Mouse (Mus musculus): Measurements from ENCODE around the gene Sema3f. TPM values are rescaled to one million over a fixed set of nuclear protein-coding genes. Genes with fewer than 3 reads are reported as not detected.

Sema3f gene
- total and polyA plus RNA-seq, 2 experiments from 2014 or later: 7.8 to 56.6 TPM

GRCm38 (mm10) chr9:107657144-107657543 is 53.1 kb downstream of the Sema3f start:
- ATAC-seq (no peak), DNase-seq (no peak)
- Histone ChIP-seq H3K27me3 (ENCODE audit: insufficient read depth, low read length) (no peaks in the 10 kb centered on the region), H3K36me3 (ENCODE audit: insufficient read depth) (no peaks in the 10 kb centered on the region), H3K9ac (no peak overlapping the region), H3K9me3 (ENCODE audit: low read length) (no peaks in the 10 kb centered on the region), H3K4me1 (ENCODE audit: insufficient read depth) (no peaks in the 10 kb centered on the region), H3K4me2 (ENCODE audit: low read depth) (no peak overlapping the region), H3K27ac (ENCODE audit: low read depth, low read length) (no peak overlapping the region), H3K4me3 (ENCODE audit: low read depth, low read length) (no peak overlapping the region)
- 89% methylated on average over 5 of the region's 5 CpGs for WGBS
- no peak for TF ChIP-seq CTCF (IDR thresholded peaks at IDR 0.05; ENCODE audit: low read depth)

- H3K9ac ChIP-seq: no peak overlapping the region
- 80% methylated on average over 4 of the region's 4 CpGs for WGBS
Observed at GRCm38 (mm10) chr9:107654585-107654984, 55.7 kb downstream of the Sema3f start.

GRCm38 (mm10) chr9:107653474-107653873 is 56.8 kb downstream of the Sema3f start:
- Histone ChIP-seq H3K9ac (no peak overlapping the region), H3K4me2 (ENCODE audit: low read depth) (no peak overlapping the region), H3K4me1 (ENCODE audit: insufficient read depth) (no peaks in the 10 kb centered on the region), H3K36me3 (ENCODE audit: insufficient read depth) (no peaks in the 10 kb centered on the region), H3K4me3 (ENCODE audit: low read depth, low read length) (no peak overlapping the region), H3K27ac (ENCODE audit: low read depth, low read length) (no peak overlapping the region), H3K9me3 (ENCODE audit: low read length) (no peaks in the 10 kb centered on the region), H3K27me3 (ENCODE audit: insufficient read depth, low read length) (no peaks in the 10 kb centered on the region)
- 78% methylated on average over 2 of the region's 2 CpGs for WGBS
- ATAC-seq (no peak), DNase-seq (no peak)
- no peak for TF ChIP-seq CTCF (IDR thresholded peaks at IDR 0.05; ENCODE audit: low read depth)

More at GRCm38 (mm10) chr9:107654585-107654984, 55.7 kb downstream of the Sema3f start:
- H3K4me2 ChIP-seq (ENCODE audit: low read depth): no peak overlapping the region
- no peak for ATAC-seq
- DNase-seq: no peak
- H3K27me3 ChIP-seq (ENCODE audit: insufficient read depth, low read length): no peaks in the 10 kb centered on the region
- TF ChIP-seq CTCF (IDR thresholded peaks at IDR 0.05; ENCODE audit: low read depth): no peak
- no peak overlapping the region for H3K4me3 ChIP-seq (ENCODE audit: low read depth, low read length)
- H3K27ac ChIP-seq (ENCODE audit: low read depth, low read length): no peak overlapping the region
- H3K9me3 ChIP-seq (ENCODE audit: low read length): no peaks in the 10 kb centered on the region
- no peaks in the 10 kb centered on the region for H3K36me3 ChIP-seq (ENCODE audit: insufficient read depth)
- H3K4me1 ChIP-seq (ENCODE audit: insufficient read depth): no peaks in the 10 kb centered on the region

- H3K27ac ChIP-seq (ENCODE audit: low read depth, low read length): peak overlapping the region; percentile 71
- no peak overlapping the region for H3K4me2 ChIP-seq (ENCODE audit: low read depth)
- ATAC-seq (peak; percentile 85), DNase-seq (no peak)
- 17% methylated on average over 12 of the region's 12 CpGs for WGBS
- no peak overlapping the region for H3K4me3 ChIP-seq (ENCODE audit: low read depth, low read length)
- no peak for TF ChIP-seq CTCF (IDR thresholded peaks at IDR 0.05; ENCODE audit: low read depth)
- no peaks in the 10 kb centered on the region for H3K27me3 ChIP-seq (ENCODE audit: insufficient read depth, low read length)
- H3K36me3 ChIP-seq (ENCODE audit: insufficient read depth): no peaks in the 10 kb centered on the region
- H3K4me1 ChIP-seq (ENCODE audit: insufficient read depth): no peaks in the 10 kb centered on the region
- H3K9ac ChIP-seq: no peak overlapping the region
- no peaks in the 10 kb centered on the region for H3K9me3 ChIP-seq (ENCODE audit: low read length)
Observed at GRCm38 (mm10) chr9:107650708-107651481, 59.4 kb downstream of the Sema3f start.

- peak; percentile 38 for DNase-seq
Observed at GRCm38 (mm10) chr9:107650225-107650624, 60.0 kb downstream of the Sema3f start.

GRCm38 (mm10) chr9:107648767-107649166 is 61.5 kb downstream of the Sema3f start:
- Histone ChIP-seq H3K9ac (no peak overlapping the region), H3K9me3 (ENCODE audit: low read length) (no peaks in the 10 kb centered on the region), H3K27me3 (ENCODE audit: insufficient read depth, low read length) (no peaks in the 10 kb centered on the region), H3K36me3 (ENCODE audit: insufficient read depth) (no peaks in the 10 kb centered on the region), H3K27ac (ENCODE audit: low read depth, low read length) (no peak overlapping the region), H3K4me3 (ENCODE audit: low read depth, low read length) (no peak overlapping the region), H3K4me1 (ENCODE audit: insufficient read depth) (0 out of 2 replicates have a peak, but pooled peaks cover 8% of the 10 kb centered on the region), H3K4me2 (ENCODE audit: low read depth) (no peak overlapping the region)
- WGBS: 68% methylated on average over 3 of the region's 3 CpGs
- no peak for DNase-seq
- TF ChIP-seq CTCF (IDR thresholded peaks at IDR 0.05; ENCODE audit: low read depth): no peak
- no peak for ATAC-seq

More at GRCm38 (mm10) chr9:107650225-107650624, 60.0 kb downstream of the Sema3f start:
- no peak overlapping the region for H3K4me3 ChIP-seq (ENCODE audit: low read depth, low read length)
- no peak overlapping the region for H3K4me2 ChIP-seq (ENCODE audit: low read depth)
- no peaks in the 10 kb centered on the region for H3K36me3 ChIP-seq (ENCODE audit: insufficient read depth)
- H3K27me3 ChIP-seq (ENCODE audit: insufficient read depth, low read length): no peaks in the 10 kb centered on the region
- H3K9ac ChIP-seq: no peak overlapping the region
- H3K9me3 ChIP-seq (ENCODE audit: low read length): no peaks in the 10 kb centered on the region
- WGBS: 41% methylated on average over 7 of the region's 7 CpGs
- peak overlapping the region; percentile 71 for H3K27ac ChIP-seq (ENCODE audit: low read depth, low read length)
- no peak for TF ChIP-seq CTCF (IDR thresholded peaks at IDR 0.05; ENCODE audit: low read depth)
- peak; percentile 80 for ATAC-seq
- H3K4me1 ChIP-seq (ENCODE audit: insufficient read depth): 0 out of 2 replicates have a peak, but pooled peaks cover 2% of the 10 kb centered on the region

- no peak for ATAC-seq
- Histone ChIP-seq H3K9ac (no peak overlapping the region), H3K4me3 (ENCODE audit: low read depth, low read length) (no peak overlapping the region), H3K27me3 (ENCODE audit: insufficient read depth, low read length) (no peaks in the 10 kb centered on the region), H3K36me3 (ENCODE audit: insufficient read depth) (no peaks in the 10 kb centered on the region), H3K4me1 (ENCODE audit: insufficient read depth) (0 out of 2 replicates have a peak, but pooled peaks cover 8% of the 10 kb centered on the region), H3K4me2 (ENCODE audit: low read depth) (no peak overlapping the region), H3K27ac (ENCODE audit: low read depth, low read length) (no peak overlapping the region), H3K9me3 (ENCODE audit: low read length) (no peaks in the 10 kb centered on the region)
- peak; percentile 19; the same call in 1 of the 2 replicates for TF ChIP-seq CTCF (IDR thresholded peaks at IDR 0.05; ENCODE audit: low read depth)
- 88% methylated on average over 6 of the region's 6 CpGs for WGBS
- DNase-seq: no peak
Observed at GRCm38 (mm10) chr9:107646975-107647374, 63.3 kb downstream of the Sema3f start.
